ENCODE assay signal across 9 mouse cellular contexts in genomic region chr19:5691601-5692000, GRCm38 (mm10). TPM values are rescaled to one million over a fixed set of nuclear protein-coding genes. Genes with fewer than 3 reads are reported as not detected.
DNase-seq lines count a peak whose midpoint lies in the region; ATAC-seq and TF ChIP-seq lines count a peak whose summit lies in the region.
"Had no signal": no experiment of that assay in that cellular context is flagged by ENCODE, and none has a peak within 500 bp of the region (broad histone marks: within the 10 kb centered on the region; RNA-seq: fewer than 3 reads in every experiment).

No protein-coding gene starts in this region.

- peak overlapping the region; percentile 54 for H3K9ac ChIP-seq in neural tube, embryonic 11.5 days (ENCODE audit: low read length)
- H3K9ac ChIP-seq in heart, postnatal 0 days (replicated peaks; ENCODE audit: low read depth, low read length) = peak overlapping the region; percentile 77
- H3K9ac ChIP-seq in lung, embryonic 14.5 days = peak overlapping the region; percentile 88
- peak overlapping the region; percentile 88 for H3K9ac ChIP-seq in stomach, postnatal 0 days (ENCODE audit: low read length)

- 0 out of 2 replicates have a peak overlapping the region, but pooled peaks have one; percentile 14 for H3K27ac ChIP-seq in neural tube, embryonic 11.5 days (ENCODE audit: low read depth, low read length)
- H3K27ac ChIP-seq in heart, postnatal 0 days (ENCODE audit: low read depth) = peak overlapping the region; percentile 94
- peak overlapping the region; percentile 70 for H3K27ac ChIP-seq in lung, embryonic 14.5 days (ENCODE audit: low read depth)
- peak overlapping the region; percentile 78 for H3K27ac ChIP-seq in stomach, postnatal 0 days (replicated peaks)

- peaks cover 34% of the 10 kb centered on the region for H3K4me1 ChIP-seq in neural tube, embryonic 11.5 days (ENCODE audit: control insufficient read depth, insufficient read depth, low read length)
- H3K4me1 ChIP-seq in heart, postnatal 0 days (ENCODE audit: control insufficient read depth, insufficient read depth) = peaks cover 18% of the 10 kb centered on the region
- H3K4me1 ChIP-seq in lung, embryonic 14.5 days (ENCODE audit: insufficient read depth) = peaks cover 16% of the 10 kb centered on the region; the same call in 1 of the 2 replicates
- no peaks in the 10 kb centered on the region; the same call in none of the 2 replicates for H3K4me1 ChIP-seq in stomach, postnatal 0 days (replicated peaks; ENCODE audit: control insufficient read depth, insufficient read depth)

- ATAC-seq in neural tube, embryonic 11.5 days (ENCODE audit: insufficient read depth, low FRiP score, low TSS enrichment) = no peak
- ATAC-seq in heart, postnatal 0 days (ENCODE audit: insufficient read depth, low read depth) = no peak
- ATAC-seq in lung, embryonic 14.5 days (ENCODE audit: insufficient read depth) = no peak
- ATAC-seq in stomach, postnatal 0 days (ENCODE audit: low FRiP score, low TSS enrichment) = no peak

- peaks cover 4% of the 10 kb centered on the region for H3K36me3 ChIP-seq in neural tube, embryonic 11.5 days (ENCODE audit: control insufficient read depth, insufficient read depth, low read length)
- H3K36me3 ChIP-seq in heart, postnatal 0 days (replicated peaks; ENCODE audit: control insufficient read depth, insufficient read depth, low read length) = peaks cover 46% of the 10 kb centered on the region
- peaks cover 57% of the 10 kb centered on the region for H3K36me3 ChIP-seq in lung, embryonic 14.5 days (ENCODE audit: insufficient read depth)
- H3K36me3 ChIP-seq in stomach, postnatal 0 days (ENCODE audit: control insufficient read depth, insufficient read depth, low read length) = peaks cover 23% of the 10 kb centered on the region

- no peaks in the 10 kb centered on the region for H3K27me3 ChIP-seq in neural tube, embryonic 11.5 days (ENCODE audit: control insufficient read depth, insufficient read depth, low read length)
- H3K27me3 ChIP-seq in heart, postnatal 0 days (ENCODE audit: control insufficient read depth, insufficient read depth, low read length) = no peaks in the 10 kb centered on the region
- H3K27me3 ChIP-seq in lung, embryonic 14.5 days (ENCODE audit: insufficient read depth, low read length) = no peaks in the 10 kb centered on the region
- no peaks in the 10 kb centered on the region for H3K27me3 ChIP-seq in stomach, postnatal 0 days (ENCODE audit: control insufficient read depth, insufficient read depth, low read length)

- TF ChIP-seq CTCF in heart, postnatal 0 days (IDR thresholded peaks at IDR 0.05; ENCODE audit: low read depth) = no peak
- no peak for TF ChIP-seq CTCF in lung, embryonic 14.5 days (IDR thresholded peaks at IDR 0.05; ENCODE audit: low read depth)
- no peak for TF ChIP-seq CTCF in stomach, postnatal 0 days (IDR thresholded peaks at IDR 0.05; ENCODE audit: low read depth)

- no peak for TF ChIP-seq EP300 in heart, postnatal 0 days (IDR thresholded peaks at IDR 0.05; ENCODE audit: low read depth)
- TF ChIP-seq EP300 in stomach, postnatal 0 days (optimal IDR thresholded peaks at IDR 0.05) = no peak

- no peaks in the 10 kb centered on the region for H3K9me3 ChIP-seq in neural tube, embryonic 11.5 days (ENCODE audit: control insufficient read depth, low read length)
- no peaks in the 10 kb centered on the region for H3K9me3 ChIP-seq in heart, postnatal 0 days (replicated peaks; ENCODE audit: control insufficient read depth, low read length)
- H3K9me3 ChIP-seq in lung, embryonic 14.5 days (ENCODE audit: low read depth, low read length) = no peaks in the 10 kb centered on the region
- H3K9me3 ChIP-seq in stomach, postnatal 0 days (ENCODE audit: control insufficient read depth, low read length) = no peaks in the 10 kb centered on the region

- no peak for DNase-seq in neural tube, embryonic 11.5 days (ENCODE audit: low spot score)
- DNase-seq in neural tube, embryonic 10.5 days (ENCODE audit: extremely low spot score, low spot score) = no peak
- no peak for DNase-seq in heart, postnatal 0 days (ENCODE audit: low spot score)
- no peak for DNase-seq in lung, embryonic 14.5 days
- DNase-seq in stomach, postnatal 0 days (ENCODE audit: low spot score) = no peak
- DNase-seq in layer of hippocampus, adult 9-10 months (ENCODE audit: low spot score) = no peak
- DNase-seq in cerebellum, postnatal 14 days = no peak
- no peak for DNase-seq in spleen, postnatal 4 days (ENCODE audit: low spot score in 2 of 2)

- peak overlapping the region; percentile 12 for H3K4me3 ChIP-seq in neural tube, embryonic 11.5 days (ENCODE audit: low read depth, low read length)
- peak overlapping the region; percentile 82 for H3K4me3 ChIP-seq in heart, postnatal 0 days (ENCODE audit: low read depth, low read length)
- H3K4me3 ChIP-seq in lung, embryonic 14.5 days (ENCODE audit: low read depth, low read length) = peak overlapping the region; percentile 92
- H3K4me3 ChIP-seq in stomach, postnatal 0 days (ENCODE audit: low read depth, low read length) = peak overlapping the region; percentile 81

- H3K4me2 ChIP-seq in neural tube, embryonic 11.5 days (ENCODE audit: low read depth) = peak overlapping the region; percentile 99
- peak overlapping the region; percentile 95 for H3K4me2 ChIP-seq in heart, postnatal 0 days (ENCODE audit: low read depth, low read length)
- peak overlapping the region; percentile 97 for H3K4me2 ChIP-seq in lung, embryonic 14.5 days
- peak overlapping the region; percentile 94 for H3K4me2 ChIP-seq in stomach, postnatal 0 days (replicated peaks; ENCODE audit: low read depth)

- WGBS in neural tube, embryonic 11.5 days = 89% methylated on average over 5 of the region's 5 CpGs
- WGBS in heart, postnatal 0 days = 52% methylated on average over 5 of the region's 5 CpGs
- 75% methylated on average over 5 of the region's 5 CpGs for whole genome bisulfite sequencing in lung, embryonic 14.5 days
- WGBS in stomach, postnatal 0 days = 50% methylated on average over 5 of the region's 5 CpGs

RNA-seq across cellular contexts. Expression of gene Pcnx3, which starts 2.9 kb away (rescaled TPM):
- 26.9 and 27.7 TPM in 2 replicates for polyA plus RNA-seq in neural tube, embryonic 11.5 days (2014; fragmentation: Nextera tagmentation; extraction: Ambion mirVana)
- total RNA-seq in heart, postnatal 0 days (2014; rRNA removed; ENCODE audit: low replicate concordance) = 27.0 and 35.9 TPM in 2 replicates
- polyA plus RNA-seq in heart, postnatal 0 days (2015; fragmentation: Nextera tagmentation; extraction: Ambion mirVana) = 6.1 and 6.7 TPM in 2 replicates
- polyA plus RNA-seq in lung, embryonic 14.5 days (2014; fragmentation: Nextera tagmentation; extraction: Ambion mirVana) = 28.4 and 35.2 TPM in 2 replicates
- 6.5 and 7.9 TPM in 2 replicates for polyA plus RNA-seq in stomach, postnatal 0 days (2015; fragmentation: Nextera tagmentation; extraction: Ambion mirVana)

RNA-seq across cellular contexts. Expression of gene Map3k11, which starts 3.1 kb away (rescaled TPM):
- 21.0 and 22.0 TPM in 2 replicates for polyA plus RNA-seq in neural tube, embryonic 11.5 days (2014; fragmentation: Nextera tagmentation; extraction: Ambion mirVana)
- 43.5 and 51.5 TPM in 2 replicates for total RNA-seq in heart, postnatal 0 days (2014; rRNA removed; ENCODE audit: low replicate concordance)
- 16.3 and 17.0 TPM in 2 replicates for polyA plus RNA-seq in heart, postnatal 0 days (2015; fragmentation: Nextera tagmentation; extraction: Ambion mirVana)
- 36.6 TPM in 2 replicates for polyA plus RNA-seq in lung, embryonic 14.5 days (2014; fragmentation: Nextera tagmentation; extraction: Ambion mirVana)
- 14.0 and 16.5 TPM in 2 replicates for polyA plus RNA-seq in stomach, postnatal 0 days (2015; fragmentation: Nextera tagmentation; extraction: Ambion mirVana)

RNA-seq across cellular contexts. Expression of gene Kcnk7, which starts 12.6 kb away (rescaled TPM):
- not detected in 2 replicates for polyA plus RNA-seq in neural tube, embryonic 11.5 days (2014; fragmentation: Nextera tagmentation; extraction: Ambion mirVana)
- not detected in 2 replicates for total RNA-seq in heart, postnatal 0 days (2014; rRNA removed; ENCODE audit: low replicate concordance)
- polyA plus RNA-seq in heart, postnatal 0 days (2015; fragmentation: Nextera tagmentation; extraction: Ambion mirVana) = 0.30 and 0.34 TPM in 2 replicates
- polyA plus RNA-seq in lung, embryonic 14.5 days (2014; fragmentation: Nextera tagmentation; extraction: Ambion mirVana) = 0.32 and 0.47 TPM in 2 replicates
- polyA plus RNA-seq in stomach, postnatal 0 days (2015; fragmentation: Nextera tagmentation; extraction: Ambion mirVana) = 8.4 and 9.5 TPM in 2 replicates
- total RNA-seq: heart, postnatal 14 days had no signal

RNA-seq across cellular contexts. Expression of gene Sipa1, which starts 28.1 kb away (rescaled TPM):
- polyA plus RNA-seq in neural tube, embryonic 11.5 days (2014; fragmentation: Nextera tagmentation; extraction: Ambion mirVana) = 17.0 and 19.3 TPM in 2 replicates
- total RNA-seq in heart, postnatal 0 days (2014; rRNA removed; ENCODE audit: low replicate concordance) = 33.2 and 37.8 TPM in 2 replicates
- 12.3 and 14.0 TPM in 2 replicates for polyA plus RNA-seq in heart, postnatal 0 days (2015; fragmentation: Nextera tagmentation; extraction: Ambion mirVana)
- 40.4 and 49.3 TPM in 2 replicates for polyA plus RNA-seq in lung, embryonic 14.5 days (2014; fragmentation: Nextera tagmentation; extraction: Ambion mirVana)
- polyA plus RNA-seq in stomach, postnatal 0 days (2015; fragmentation: Nextera tagmentation; extraction: Ambion mirVana) = 8.0 and 11.5 TPM in 2 replicates

RNA-seq across cellular contexts. Expression of gene Ehbp1l1, which starts 34.5 kb away (rescaled TPM):
- 5.1 and 6.8 TPM in 2 replicates for polyA plus RNA-seq in neural tube, embryonic 11.5 days (2014; fragmentation: Nextera tagmentation; extraction: Ambion mirVana)
- total RNA-seq in heart, postnatal 0 days (2014; rRNA removed; ENCODE audit: low replicate concordance) = 113 and 118 TPM in 2 replicates
- 86.5 and 111 TPM in 2 replicates for polyA plus RNA-seq in heart, postnatal 0 days (2015; fragmentation: Nextera tagmentation; extraction: Ambion mirVana)
- 15.5 and 17.4 TPM in 2 replicates for polyA plus RNA-seq in lung, embryonic 14.5 days (2014; fragmentation: Nextera tagmentation; extraction: Ambion mirVana)
- polyA plus RNA-seq in stomach, postnatal 0 days (2015; fragmentation: Nextera tagmentation; extraction: Ambion mirVana) = 28.0 and 29.5 TPM in 2 replicates

Comparison
In these comparisons a context has a peak if more than half of its experiments do, and no peak if none do; other contexts are left out.
1. H3K27ac ChIP-seq: peak in every context shown above with its lines; median percentile 94 in heart, postnatal 0 days; 78 in stomach, postnatal 0 days; 70 in lung, embryonic 14.5 days; 14 in neural tube, embryonic 11.5 days.
2. H3K4me3 ChIP-seq: peak in every context shown above with its lines; median percentile 92 in lung, embryonic 14.5 days; 82 in heart, postnatal 0 days; 81 in stomach, postnatal 0 days; 12 in neural tube, embryonic 11.5 days.